Mouse (Mus musculus) stomach, embryonic 15.5 days (tissue): ENCODE measurements around the gene Ncam1. TPM values are rescaled to one million over a fixed set of nuclear protein-coding genes. Genes with fewer than 3 reads are reported as not detected.

Experiments used
- ATAC-seq: fragments of 200-750 bp; cut with Nextera tagmentation; 2 replicates; pipeline ENCODE4 v1.8.0; 2017; ENCODE audit warnings: low read depth, moderate number of reproducible peaks, moderate TSS enrichment; ENCODE audit not compliant: insufficient read depth, low FRiP score
- H3K27ac ChIP-seq: fragments of 300-500 bp; sonication (generic); 2 replicates; pipeline ENCODE4 v1.5.1; 2015; ENCODE audit warnings: mild to moderate bottlenecking, inconsistent platforms
- H3K27me3 ChIP-seq: fragments of 300-500 bp; sonication (generic); replicated peaks from 2 replicates; pipeline ENCODE4 v1.6.1; 2015; ENCODE audit warnings: inconsistent platforms
- H3K36me3 ChIP-seq: fragments of 300-500 bp; sonication (generic); 2 replicates; pipeline ENCODE4 v1.6.1; 2015; ENCODE audit warnings: inconsistent platforms
- H3K4me1 ChIP-seq: fragments of 300-500 bp; sonication (generic); 2 replicates; pipeline ENCODE4 v1.6.1; 2015; ENCODE audit warnings: inconsistent platforms
- H3K4me2 ChIP-seq: fragments of 300-500 bp; sonication (generic); 2 replicates; pipeline ENCODE4 v1.6.1; 2015; ENCODE audit warnings: mild to moderate bottlenecking, inconsistent platforms
- H3K4me3 ChIP-seq: fragments of 300-500 bp; sonication (generic); replicated peaks from 2 replicates; pipeline ENCODE4 v1.5.1; 2015; ENCODE audit warnings: inconsistent platforms
- H3K9ac ChIP-seq: fragments of 300-500 bp; sonication (generic); 2 replicates; pipeline ENCODE4 v1.6.1; 2015; ENCODE audit warnings: inconsistent platforms
- H3K9me3 ChIP-seq: fragments of 300-500 bp; sonication (generic); 2 replicates; pipeline ENCODE4 v1.6.1; 2016; ENCODE audit warnings: inconsistent platforms
- WGBS: fragments of 180-500 bp; shearing (Covaris S2); methylation state at CpG from one replicate; pipeline ENCODE4 v1.1.7; 2015; 5-methylcytosine and 5-hydroxymethylcytosine counted together
- polyA plus RNA-seq: library from polyadenylated mRNA; unstranded; fragments of >200 nt; fragmentation: Nextera tagmentation; extraction: Ambion mirVana; gene quantifications from 2 replicates; pipeline ENCODE4 v1.2.1, GENCODE M21; 2015

The Ncam1 gene
- polyA plus RNA-seq, 1 experiment from 2014 or later = 95.4 TPM

- ATAC-seq = no peak
- Histone ChIP-seq H3K4me3 (no peak overlapping the region), H3K36me3 (no peaks in the 10 kb centered on the region), H3K9me3 (no peaks in the 10 kb centered on the region), H3K4me1 (peaks cover 8% of the 10 kb centered on the region; the same call in 1 of the 2 replicates), H3K27ac (no peak overlapping the region), H3K4me2 (no peak overlapping the region), H3K27me3 (no peaks in the 10 kb centered on the region), H3K9ac (no peak overlapping the region)
- 62% methylated on average over 7 of the region's 7 CpGs for WGBS
Measured at GRCm38 (mm10) chr9:49533455-49533854, 265.3 kb downstream of the Ncam1 start.

- H3K9me3 ChIP-seq = no peaks in the 10 kb centered on the region
- H3K4me3 ChIP-seq = no peak overlapping the region
- ATAC-seq = no peak
- no peaks in the 10 kb centered on the region for H3K4me1 ChIP-seq
- H3K27me3 ChIP-seq = no peaks in the 10 kb centered on the region
- 92% methylated on average over 6 of the region's 6 CpGs for WGBS
- no peaks in the 10 kb centered on the region for H3K36me3 ChIP-seq
- H3K4me2 ChIP-seq = no peak overlapping the region
- H3K27ac ChIP-seq = no peak overlapping the region
- H3K9ac ChIP-seq = no peak overlapping the region
Measured at GRCm38 (mm10) chr9:49531833-49532232, 266.9 kb downstream of the Ncam1 start.

GRCm38 (mm10) chr9:49531257-49531656, 267.5 kb downstream of the Ncam1 start:
- 52% methylated on average over 7 of the region's 7 CpGs for WGBS
- no peaks in the 10 kb centered on the region for H3K9me3 ChIP-seq

GRCm38 (mm10) chr9:49530739-49531138, 268.0 kb downstream of the Ncam1 start:
- no peak for ATAC-seq
- Histone ChIP-seq H3K4me3 (no peak overlapping the region), H3K4me1 (no peaks in the 10 kb centered on the region), H3K27ac (no peak overlapping the region), H3K9ac (no peak overlapping the region), H3K36me3 (no peaks in the 10 kb centered on the region), H3K9me3 (no peaks in the 10 kb centered on the region), H3K27me3 (no peaks in the 10 kb centered on the region), H3K4me2 (no peak overlapping the region)
- WGBS = 59% methylated on average over 4 of the region's 4 CpGs

More at GRCm38 (mm10) chr9:49531257-49531656, 267.5 kb downstream of the Ncam1 start:
- ATAC-seq = no peak
- no peak overlapping the region for H3K4me2 ChIP-seq
- H3K4me3 ChIP-seq = no peak overlapping the region
- H3K4me1 ChIP-seq = no peaks in the 10 kb centered on the region
- no peaks in the 10 kb centered on the region for H3K36me3 ChIP-seq
- H3K9ac ChIP-seq = no peak overlapping the region
- H3K27ac ChIP-seq = no peak overlapping the region
- no peaks in the 10 kb centered on the region for H3K27me3 ChIP-seq

GRCm38 (mm10) chr9:49529366-49529959, 269.3 kb downstream of the Ncam1 start:
- H3K4me1 ChIP-seq = no peaks in the 10 kb centered on the region
- H3K9ac ChIP-seq = no peak overlapping the region

GRCm38 (mm10) chr9:49528943-49529342, 269.8 kb downstream of the Ncam1 start:
- Histone ChIP-seq H3K27ac (no peak overlapping the region), H3K4me1 (no peaks in the 10 kb centered on the region)
- ATAC-seq = no peak

More at GRCm38 (mm10) chr9:49529366-49529959, 269.3 kb downstream of the Ncam1 start:
- Histone ChIP-seq H3K9me3 (no peaks in the 10 kb centered on the region), H3K27me3 (no peaks in the 10 kb centered on the region), H3K4me3 (no peak overlapping the region), H3K36me3 (no peaks in the 10 kb centered on the region), H3K4me2 (no peak overlapping the region), H3K27ac (no peak overlapping the region)
- ATAC-seq = no peak
- 74% methylated on average over 8 of the region's 8 CpGs for WGBS

GRCm38 (mm10) chr9:49528026-49528425, 270.7 kb downstream of the Ncam1 start:
- Histone ChIP-seq H3K4me1 (no peaks in the 10 kb centered on the region), H3K9me3 (no peaks in the 10 kb centered on the region), H3K27me3 (no peaks in the 10 kb centered on the region), H3K4me3 (no peak overlapping the region), H3K27ac (no peak overlapping the region), H3K9ac (no peak overlapping the region), H3K36me3 (no peaks in the 10 kb centered on the region), H3K4me2 (no peak overlapping the region)
- 81% methylated on average over 5 of the region's 5 CpGs for WGBS
- no peak for ATAC-seq

More at GRCm38 (mm10) chr9:49528943-49529342, 269.8 kb downstream of the Ncam1 start:
- no peaks in the 10 kb centered on the region for H3K36me3 ChIP-seq
- no peak overlapping the region for H3K4me2 ChIP-seq
- WGBS = 63% methylated on average over 10 of the region's 10 CpGs
- H3K9me3 ChIP-seq = no peaks in the 10 kb centered on the region
- no peak overlapping the region for H3K4me3 ChIP-seq
- no peaks in the 10 kb centered on the region for H3K27me3 ChIP-seq
- no peak overlapping the region for H3K9ac ChIP-seq

- ATAC-seq = no peak
Measured at GRCm38 (mm10) chr9:49527340-49527739, 271.4 kb downstream of the Ncam1 start.

GRCm38 (mm10) chr9:49524721-49525120, 274.0 kb downstream of the Ncam1 start:
- ATAC-seq = no peak
- no peaks in the 10 kb centered on the region for H3K4me1 ChIP-seq
- no peaks in the 10 kb centered on the region for H3K9me3 ChIP-seq
- 82% methylated on average over 9 of the region's 9 CpGs for WGBS
- no peak overlapping the region for H3K9ac ChIP-seq
- H3K27ac ChIP-seq = no peak overlapping the region
- H3K27me3 ChIP-seq = no peaks in the 10 kb centered on the region
- no peak overlapping the region for H3K4me3 ChIP-seq
- no peak overlapping the region for H3K4me2 ChIP-seq
- H3K36me3 ChIP-seq = no peaks in the 10 kb centered on the region

More at GRCm38 (mm10) chr9:49527340-49527739, 271.4 kb downstream of the Ncam1 start:
- H3K4me3 ChIP-seq = no peak overlapping the region
- H3K9ac ChIP-seq = no peak overlapping the region
- no peak overlapping the region for H3K4me2 ChIP-seq
- H3K27me3 ChIP-seq = no peaks in the 10 kb centered on the region
- H3K4me1 ChIP-seq = no peaks in the 10 kb centered on the region
- H3K27ac ChIP-seq = no peak overlapping the region
- H3K9me3 ChIP-seq = no peaks in the 10 kb centered on the region
- 75% methylated on average over 8 of the region's 8 CpGs for WGBS
- no peaks in the 10 kb centered on the region for H3K36me3 ChIP-seq

- no peaks in the 10 kb centered on the region for H3K27me3 ChIP-seq
Measured at GRCm38 (mm10) chr9:49523881-49524280, 274.8 kb downstream of the Ncam1 start.

GRCm38 (mm10) chr9:49514306-49514705, 284.4 kb downstream of the Ncam1 start:
- H3K4me2 ChIP-seq = no peak overlapping the region
- peaks cover 5% of the 10 kb centered on the region; the same call in 1 of the 2 replicates for H3K36me3 ChIP-seq
- no peak overlapping the region for H3K27ac ChIP-seq
- H3K27me3 ChIP-seq = no peaks in the 10 kb centered on the region
- no peaks in the 10 kb centered on the region for H3K4me1 ChIP-seq
- H3K9ac ChIP-seq = no peak overlapping the region
- no peak for ATAC-seq
- WGBS = 62% methylated on average over 2 of the region's 2 CpGs
- H3K4me3 ChIP-seq = no peak overlapping the region
- H3K9me3 ChIP-seq = no peaks in the 10 kb centered on the region

More at GRCm38 (mm10) chr9:49523881-49524280, 274.8 kb downstream of the Ncam1 start:
- no peak overlapping the region for H3K4me2 ChIP-seq
- WGBS = 85% methylated on average over 9 of the region's 9 CpGs
- H3K9ac ChIP-seq = no peak overlapping the region
- no peaks in the 10 kb centered on the region for H3K4me1 ChIP-seq
- H3K4me3 ChIP-seq = no peak overlapping the region
- no peaks in the 10 kb centered on the region for H3K9me3 ChIP-seq
- no peak for ATAC-seq
- no peak overlapping the region for H3K27ac ChIP-seq
- H3K36me3 ChIP-seq = no peaks in the 10 kb centered on the region

GRCm38 (mm10) chr9:49510666-49511065, 288.1 kb downstream of the Ncam1 start:
- Histone ChIP-seq H3K9ac (no peak overlapping the region), H3K27ac (no peak overlapping the region), H3K9me3 (no peaks in the 10 kb centered on the region), H3K4me1 (no peaks in the 10 kb centered on the region), H3K36me3 (peaks cover 13% of the 10 kb centered on the region; the same call in 1 of the 2 replicates), H3K4me2 (no peak overlapping the region), H3K27me3 (no peaks in the 10 kb centered on the region), H3K4me3 (no peak overlapping the region)
- ATAC-seq = no peak
- WGBS = 91% methylated on average over 4 of the region's 4 CpGs
